Mouse (Mus musculus): ENCODE measurements at regions not wholly inside any gene's neighbourhood (a gene's known extent, or its start where the extent isn't known, plus 50 kb on each side); places are given as distances from the start of the nearest gene placed in this dataset.

DNA sequence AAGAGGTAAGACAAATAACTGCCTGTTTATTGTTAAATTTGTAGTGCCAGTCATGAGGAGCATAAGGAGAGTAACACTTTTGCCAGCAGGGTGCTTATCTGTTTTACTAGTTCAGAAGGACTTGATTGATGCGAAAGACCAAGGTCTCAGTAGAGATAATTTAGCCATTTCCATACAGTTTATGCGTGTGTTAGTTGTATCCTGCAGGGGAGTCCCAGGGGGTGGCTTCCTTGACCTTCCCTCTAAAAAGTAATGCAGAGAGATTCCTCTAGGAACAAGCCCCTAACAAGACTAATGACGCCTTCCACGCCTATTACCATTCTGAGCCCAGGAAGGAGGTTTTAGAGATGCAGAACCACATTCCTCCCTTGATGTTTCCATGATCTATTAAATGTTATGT lies 192.6 kb upstream of the Gm49339 start:
- Histone ChIP-seq H3K27ac (no peak overlapping the region), H3K27me3 (no peaks in the 10 kb centered on the region), H3K36me3 (no peaks in the 10 kb centered on the region), H3K4me3 (replicated peaks) (no peak overlapping the region), H3K4me2 (no peak overlapping the region), H3K4me1 (replicated peaks) (no peaks in the 10 kb centered on the region), H3K9ac (replicated peaks) (no peak overlapping the region), H3K9me3 (no peaks in the 10 kb centered on the region)
- 20% methylated on average over 4 of the region's 4 CpGs for WGBS
- no peak for ATAC-seq (ENCODE audit: insufficient number of reproducible peaks, insufficient read depth, low FRiP score, low TSS enrichment, low read depth)

DNA sequence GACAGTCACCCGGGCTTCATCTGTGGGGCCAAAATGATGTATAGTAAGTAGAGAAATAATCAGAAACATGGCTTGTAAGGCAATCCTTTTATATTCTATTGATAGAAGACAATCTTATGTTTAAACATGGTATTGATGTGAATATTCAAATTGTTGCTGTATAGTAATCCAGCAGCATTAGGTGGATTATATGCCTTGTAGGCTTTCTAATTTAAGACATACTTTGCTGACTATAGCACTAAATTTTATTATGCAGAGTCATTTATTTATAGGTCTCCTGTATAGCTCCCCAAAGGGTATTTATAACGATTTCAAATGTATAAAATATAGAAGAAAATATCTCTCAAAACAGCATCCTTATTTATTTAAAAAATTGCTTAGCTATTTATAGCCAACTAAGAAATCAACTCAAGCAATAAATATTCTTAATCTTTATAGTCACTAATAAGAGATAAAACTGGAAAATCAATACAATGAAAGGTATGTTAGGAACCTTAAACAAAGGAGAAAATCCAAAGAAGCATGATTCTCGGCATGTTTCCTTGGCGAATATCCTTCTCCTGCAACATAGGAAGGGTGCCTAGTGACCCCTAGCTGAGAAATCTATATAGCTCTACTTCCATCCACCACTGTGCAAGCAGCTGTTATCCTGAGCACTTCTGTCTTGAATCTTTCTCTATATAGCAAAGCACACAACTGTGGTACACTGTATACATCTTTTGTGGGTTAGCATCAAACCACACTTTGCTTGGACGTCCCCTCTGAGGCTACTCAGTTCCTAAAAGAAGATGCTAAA lies 188.8 kb upstream of the Gm49339 start:
- H3K4me2 ChIP-seq = no peak overlapping the region
- no peaks in the 10 kb centered on the region for H3K27me3 ChIP-seq
- no peak for ATAC-seq (ENCODE audit: insufficient number of reproducible peaks, insufficient read depth, low FRiP score, low TSS enrichment, low read depth)
- WGBS = 52% methylated on average over 5 of the region's 5 CpGs
- no peak overlapping the region for H3K9ac ChIP-seq (replicated peaks)
- H3K36me3 ChIP-seq = no peaks in the 10 kb centered on the region
- H3K9me3 ChIP-seq = no peaks in the 10 kb centered on the region
- H3K4me1 ChIP-seq (replicated peaks) = no peaks in the 10 kb centered on the region
- H3K27ac ChIP-seq = no peak overlapping the region
- H3K4me3 ChIP-seq (replicated peaks) = no peak overlapping the region

DNA sequence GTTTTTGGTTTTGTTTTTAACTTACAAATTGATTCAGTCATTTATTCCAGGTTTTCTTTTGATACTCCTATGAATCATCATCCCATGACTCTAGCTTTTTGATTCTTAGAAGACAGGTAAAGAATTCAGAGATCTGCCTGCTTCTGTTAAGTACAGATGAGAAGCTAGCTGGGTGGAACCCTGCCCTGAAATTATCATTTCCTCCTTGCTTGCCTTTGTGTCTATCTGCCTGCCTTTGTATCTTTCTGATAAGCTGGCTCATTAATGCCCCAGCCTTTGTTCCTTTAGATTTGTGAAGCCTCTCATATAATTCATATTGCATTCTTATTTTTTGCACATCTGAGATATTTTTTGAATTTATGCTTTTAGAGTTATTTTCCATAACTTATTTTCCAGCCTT lies 167.6 kb upstream of the Gm49339 start:
- H3K4me1 ChIP-seq (replicated peaks) = no peaks in the 10 kb centered on the region
- no peaks in the 10 kb centered on the region for H3K9me3 ChIP-seq
- no peak overlapping the region for H3K27ac ChIP-seq
- H3K36me3 ChIP-seq = no peaks in the 10 kb centered on the region
- no peak overlapping the region for H3K4me2 ChIP-seq
- H3K27me3 ChIP-seq = no peaks in the 10 kb centered on the region
- no peak overlapping the region for H3K4me3 ChIP-seq (replicated peaks)
- H3K9ac ChIP-seq (replicated peaks) = no peak overlapping the region
- ATAC-seq (ENCODE audit: insufficient number of reproducible peaks, insufficient read depth, low FRiP score, low TSS enrichment, low read depth) = no peak

DNA sequence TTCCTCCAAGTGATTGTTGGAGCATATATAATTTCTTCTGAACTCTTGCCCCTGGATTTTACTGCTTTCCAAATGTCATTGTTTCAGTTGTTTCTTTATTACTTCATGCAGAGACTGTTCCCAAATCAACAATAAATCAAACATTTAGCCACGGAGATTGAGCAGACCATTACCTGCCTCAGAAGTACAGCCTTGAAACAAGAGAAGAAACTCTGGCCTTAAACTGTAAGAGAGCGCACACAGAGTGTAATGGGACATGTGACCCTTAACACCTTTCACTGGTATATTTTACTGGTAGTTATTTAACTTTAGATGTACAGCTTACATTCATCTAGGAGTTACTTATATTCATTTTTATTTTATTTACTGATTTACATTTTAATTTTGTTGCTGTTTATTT lies 160.2 kb upstream of the Gm49339 start:
- Histone ChIP-seq H3K4me3 (replicated peaks) (no peak overlapping the region), H3K27me3 (no peaks in the 10 kb centered on the region), H3K36me3 (no peaks in the 10 kb centered on the region), H3K4me1 (replicated peaks) (no peaks in the 10 kb centered on the region), H3K9ac (replicated peaks) (no peak overlapping the region), H3K9me3 (no peaks in the 10 kb centered on the region), H3K4me2 (no peak overlapping the region), H3K27ac (no peak overlapping the region)
- 42% methylated on average over 2 of the region's 2 CpGs for WGBS
- ATAC-seq (ENCODE audit: insufficient number of reproducible peaks, insufficient read depth, low FRiP score, low TSS enrichment, low read depth) = no peak

DNA sequence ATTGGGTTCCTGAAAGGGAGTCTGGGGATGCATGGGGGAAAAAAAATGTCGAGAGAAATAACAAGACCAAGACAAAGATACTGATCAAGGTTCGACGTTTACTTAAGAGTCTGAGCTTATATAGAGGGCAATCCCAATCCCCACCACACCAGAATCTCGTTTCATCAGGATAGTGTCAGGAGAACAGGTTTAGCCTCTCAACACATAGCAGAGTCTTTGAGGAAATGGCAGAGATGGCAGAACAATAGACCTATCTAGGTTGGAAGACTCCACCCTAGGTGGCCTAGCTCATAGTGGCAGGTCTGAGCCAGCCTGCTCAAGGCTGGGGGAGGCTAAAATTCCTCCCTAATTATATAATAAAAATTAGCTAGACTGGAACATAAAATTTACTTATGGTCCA lies 151.6 kb upstream of the Gm49339 start:
- Histone ChIP-seq H3K36me3 (no peaks in the 10 kb centered on the region), H3K4me3 (replicated peaks) (no peak overlapping the region), H3K27ac (no peak overlapping the region), H3K4me1 (replicated peaks) (no peaks in the 10 kb centered on the region), H3K9ac (replicated peaks) (no peak overlapping the region), H3K4me2 (no peak overlapping the region), H3K27me3 (no peaks in the 10 kb centered on the region), H3K9me3 (no peaks in the 10 kb centered on the region)
- ATAC-seq (ENCODE audit: insufficient number of reproducible peaks, insufficient read depth, low FRiP score, low TSS enrichment, low read depth) = no peak
- 75% methylated on average over 4 of the region's 4 CpGs for WGBS

DNA sequence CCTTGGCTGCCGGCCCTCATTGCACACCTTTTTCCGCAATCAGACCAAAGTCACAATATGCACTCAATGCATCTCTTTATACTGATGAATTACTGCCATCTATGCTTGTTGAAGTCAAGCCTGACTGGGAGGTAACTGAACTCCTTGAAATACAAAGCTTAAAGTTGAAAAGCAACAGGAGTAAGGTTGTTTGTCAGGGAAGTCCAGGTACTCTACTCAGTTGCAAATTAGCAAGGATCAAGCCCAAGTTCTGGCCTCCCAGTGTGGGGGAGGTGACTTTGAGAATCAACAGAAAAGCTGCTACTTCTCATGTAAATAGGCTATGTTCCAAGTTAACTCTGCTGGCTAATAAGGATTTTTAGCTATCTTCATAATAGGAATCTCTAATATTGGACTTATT lies 151.0 kb upstream of the Gm49339 start:
- H3K36me3 ChIP-seq = no peaks in the 10 kb centered on the region
- ATAC-seq (ENCODE audit: insufficient number of reproducible peaks, insufficient read depth, low FRiP score, low TSS enrichment, low read depth) = no peak
- no peak overlapping the region for H3K27ac ChIP-seq
- H3K9me3 ChIP-seq = no peaks in the 10 kb centered on the region
- H3K4me3 ChIP-seq (replicated peaks) = no peak overlapping the region
- no peaks in the 10 kb centered on the region for H3K4me1 ChIP-seq (replicated peaks)
- no peak overlapping the region for H3K9ac ChIP-seq (replicated peaks)
- no peaks in the 10 kb centered on the region for H3K27me3 ChIP-seq
- 89% methylated on average over 2 of the region's 2 CpGs for WGBS
- no peak overlapping the region for H3K4me2 ChIP-seq

Data from limb, embryonic 12.5 days (tissue).